Mouse (Mus musculus): ENCODE measurements around the gene Dars2. TPM values are rescaled to one million over a fixed set of nuclear protein-coding genes. Genes with fewer than 3 reads are reported as not detected.
"Not testable (repeated sequence)": the region's sequence is repeated elsewhere in the genome, so short reads cannot be mapped to it uniquely, and the experiment has no call there.

Gene Dars2
- polyA plus RNA-seq, 1 experiment from 2014 or later, result 55.0 TPM

- H3K4me3 ChIP-seq (ENCODE audit: low read depth, low read length), result no peak overlapping the region
- H3K27ac ChIP-seq (ENCODE audit: low read depth, low read length), result no peak overlapping the region
- no peak overlapping the region for H3K4me2 ChIP-seq (ENCODE audit: low read depth, low read length, severe bottlenecking)
- no peaks in the 10 kb centered on the region for H3K27me3 ChIP-seq (ENCODE audit: control insufficient read depth, insufficient read depth, low read length)
- ATAC-seq (replicated peaks; ENCODE audit: low FRiP score) (no peak), DNase-seq (ENCODE audit: low spot score) (no peak)
- WGBS, result 90% methylated on average over 7 of the region's 7 CpGs
- H3K9ac ChIP-seq (ENCODE audit: low read length), result no peak overlapping the region
- peaks cover 3% of the 10 kb centered on the region; the same call in 1 of the 2 replicates for H3K36me3 ChIP-seq (ENCODE audit: control insufficient read depth, insufficient read depth, low read length)
- H3K4me1 ChIP-seq (replicated peaks; ENCODE audit: control insufficient read depth, insufficient read depth, low read length), result peaks cover 8% of the 10 kb centered on the region; the same call in 1 of the 2 replicates
- no peaks in the 10 kb centered on the region for H3K9me3 ChIP-seq (ENCODE audit: control insufficient read depth, low read length)
Observed at GRCm38 (mm10) chr1:161032345-161032744, 38.1 kb downstream of the Dars2 start.

- Histone ChIP-seq H3K4me1 (replicated peaks; ENCODE audit: control insufficient read depth, insufficient read depth, low read length) (0 out of 2 replicates have a peak, but pooled peaks cover 8% of the 10 kb centered on the region), H3K9ac (ENCODE audit: low read length) (no peak overlapping the region), H3K36me3 (ENCODE audit: control insufficient read depth, insufficient read depth, low read length) (peaks cover 2% of the 10 kb centered on the region; the same call in 1 of the 2 replicates), H3K4me3 (ENCODE audit: low read depth, low read length) (no peak overlapping the region), H3K9me3 (ENCODE audit: control insufficient read depth, low read length) (no peaks in the 10 kb centered on the region), H3K27ac (ENCODE audit: low read depth, low read length) (no peak overlapping the region), H3K27me3 (ENCODE audit: control insufficient read depth, insufficient read depth, low read length) (no peaks in the 10 kb centered on the region), H3K4me2 (ENCODE audit: low read depth, low read length, severe bottlenecking) (no peak overlapping the region)
- ATAC-seq (replicated peaks; ENCODE audit: low FRiP score) (no peak), DNase-seq (ENCODE audit: low spot score) (no peak)
- 93% methylated on average over 9 of the region's 9 CpGs for WGBS
Observed at GRCm38 (mm10) chr1:161031881-161032280, 38.6 kb downstream of the Dars2 start.

GRCm38 (mm10) chr1:161030058-161030457 lies 40.4 kb downstream of the Dars2 start:
- no peak overlapping the region for H3K4me3 ChIP-seq (ENCODE audit: low read depth, low read length)
- H3K27ac ChIP-seq (ENCODE audit: low read depth, low read length), result no peak overlapping the region
- DNase-seq (ENCODE audit: low spot score) (no peak), ATAC-seq (replicated peaks; ENCODE audit: low FRiP score) (no peak)
- peaks cover 2% of the 10 kb centered on the region; the same call in 1 of the 2 replicates for H3K36me3 ChIP-seq (ENCODE audit: control insufficient read depth, insufficient read depth, low read length)
- H3K27me3 ChIP-seq (ENCODE audit: control insufficient read depth, insufficient read depth, low read length), result no peaks in the 10 kb centered on the region
- 95% methylated on average over 3 of the region's 3 CpGs for WGBS
- no peak overlapping the region for H3K9ac ChIP-seq (ENCODE audit: low read length)
- 0 out of 2 replicates have a peak, but pooled peaks cover 8% of the 10 kb centered on the region for H3K4me1 ChIP-seq (replicated peaks; ENCODE audit: control insufficient read depth, insufficient read depth, low read length)
- no peak overlapping the region for H3K4me2 ChIP-seq (ENCODE audit: low read depth, low read length, severe bottlenecking)
- no peaks in the 10 kb centered on the region for H3K9me3 ChIP-seq (ENCODE audit: control insufficient read depth, low read length)

- DNase-seq (ENCODE audit: low spot score); H3K36me3 ChIP-seq (ENCODE audit: control insufficient read depth, insufficient read depth, low read length); ATAC-seq (replicated peaks; ENCODE audit: low FRiP score); H3K4me3 ChIP-seq (ENCODE audit: low read depth, low read length); H3K9me3 ChIP-seq (ENCODE audit: control insufficient read depth, low read length); H3K4me2 ChIP-seq (ENCODE audit: low read depth, low read length, severe bottlenecking); H3K9ac ChIP-seq (ENCODE audit: low read length); H3K27ac ChIP-seq (ENCODE audit: low read depth, low read length); H3K4me1 ChIP-seq (replicated peaks; ENCODE audit: control insufficient read depth, insufficient read depth, low read length); H3K27me3 ChIP-seq (ENCODE audit: control insufficient read depth, insufficient read depth, low read length): not testable (repeated sequence)
- WGBS, result 90% methylated on average over 1 of the region's 1 CpGs
Observed at GRCm38 (mm10) chr1:161028427-161028826, 42.0 kb downstream of the Dars2 start.

GRCm38 (mm10) chr1:161027196-161027595 lies 43.3 kb downstream of the Dars2 start:
- H3K36me3 ChIP-seq (ENCODE audit: control insufficient read depth, insufficient read depth, low read length), result peaks cover 2% of the 10 kb centered on the region; the same call in 1 of the 2 replicates
- ATAC-seq (replicated peaks; ENCODE audit: low FRiP score), result no peak

GRCm38 (mm10) chr1:161025410-161026210 lies 44.8 kb downstream of the Dars2 start:
- ATAC-seq (replicated peaks; ENCODE audit: low FRiP score) (no peak), DNase-seq (ENCODE audit: low spot score) (no peak)
- H3K4me3 ChIP-seq (ENCODE audit: low read depth, low read length), result no peak overlapping the region
- no peaks in the 10 kb centered on the region for H3K9me3 ChIP-seq (ENCODE audit: control insufficient read depth, low read length)
- H3K27me3 ChIP-seq (ENCODE audit: control insufficient read depth, insufficient read depth, low read length), result no peaks in the 10 kb centered on the region
- no peak overlapping the region for H3K4me2 ChIP-seq (ENCODE audit: low read depth, low read length, severe bottlenecking)
- H3K27ac ChIP-seq (ENCODE audit: low read depth, low read length), result no peak overlapping the region
- no peak overlapping the region for H3K9ac ChIP-seq (ENCODE audit: low read length)
- H3K36me3 ChIP-seq (ENCODE audit: control insufficient read depth, insufficient read depth, low read length), result no peaks in the 10 kb centered on the region; the same call in 1 of the 2 replicates
- H3K4me1 ChIP-seq (replicated peaks; ENCODE audit: control insufficient read depth, insufficient read depth, low read length), result no peaks in the 10 kb centered on the region
- 88% methylated on average over 5 of the region's 5 CpGs for WGBS

More at GRCm38 (mm10) chr1:161027196-161027595, 43.3 kb downstream of the Dars2 start:
- Histone ChIP-seq H3K4me2 (ENCODE audit: low read depth, low read length, severe bottlenecking) (no peak overlapping the region), H3K4me1 (replicated peaks; ENCODE audit: control insufficient read depth, insufficient read depth, low read length) (no peaks in the 10 kb centered on the region), H3K27ac (ENCODE audit: low read depth, low read length) (no peak overlapping the region), H3K4me3 (ENCODE audit: low read depth, low read length) (no peak overlapping the region), H3K9me3 (ENCODE audit: control insufficient read depth, low read length) (no peaks in the 10 kb centered on the region), H3K27me3 (ENCODE audit: control insufficient read depth, insufficient read depth, low read length) (no peaks in the 10 kb centered on the region), H3K9ac (ENCODE audit: low read length) (no peak overlapping the region)
- WGBS, result 83% methylated on average over 2 of the region's 2 CpGs
- no peak for DNase-seq (ENCODE audit: low spot score)

- DNase-seq (ENCODE audit: low spot score), result no peak
Observed at GRCm38 (mm10) chr1:161020051-161020450, 50.4 kb downstream of the Dars2 start.

GRCm38 (mm10) chr1:161016378-161016777 lies 54.1 kb downstream of the Dars2 start:
- no peaks in the 10 kb centered on the region for H3K36me3 ChIP-seq (ENCODE audit: control insufficient read depth, insufficient read depth, low read length)
- no peak overlapping the region for H3K27ac ChIP-seq (ENCODE audit: low read depth, low read length)
- WGBS, result 88% methylated on average over 2 of the region's 2 CpGs
- no peaks in the 10 kb centered on the region for H3K27me3 ChIP-seq (ENCODE audit: control insufficient read depth, insufficient read depth, low read length)
- no peaks in the 10 kb centered on the region for H3K4me1 ChIP-seq (replicated peaks; ENCODE audit: control insufficient read depth, insufficient read depth, low read length)
- no peak overlapping the region for H3K4me3 ChIP-seq (ENCODE audit: low read depth, low read length)
- H3K4me2 ChIP-seq (ENCODE audit: low read depth, low read length, severe bottlenecking), result no peak overlapping the region
- DNase-seq (ENCODE audit: low spot score) (no peak), ATAC-seq (replicated peaks; ENCODE audit: low FRiP score) (no peak)
- H3K9ac ChIP-seq (ENCODE audit: low read length), result no peak overlapping the region
- no peaks in the 10 kb centered on the region for H3K9me3 ChIP-seq (ENCODE audit: control insufficient read depth, low read length)

More at GRCm38 (mm10) chr1:161020051-161020450, 50.4 kb downstream of the Dars2 start:
- H3K4me1 ChIP-seq (replicated peaks; ENCODE audit: control insufficient read depth, insufficient read depth, low read length), result no peaks in the 10 kb centered on the region
- H3K4me3 ChIP-seq (ENCODE audit: low read depth, low read length), result no peak overlapping the region
- H3K36me3 ChIP-seq (ENCODE audit: control insufficient read depth, insufficient read depth, low read length), result no peaks in the 10 kb centered on the region
- no peaks in the 10 kb centered on the region for H3K9me3 ChIP-seq (ENCODE audit: control insufficient read depth, low read length)
- no peaks in the 10 kb centered on the region for H3K27me3 ChIP-seq (ENCODE audit: control insufficient read depth, insufficient read depth, low read length)
- no peak overlapping the region for H3K27ac ChIP-seq (ENCODE audit: low read depth, low read length)
- H3K9ac ChIP-seq (ENCODE audit: low read length), result no peak overlapping the region
- WGBS, result 94% methylated on average over 14 of the region's 14 CpGs
- no peak overlapping the region for H3K4me2 ChIP-seq (ENCODE audit: low read depth, low read length, severe bottlenecking)
- ATAC-seq (replicated peaks; ENCODE audit: low FRiP score), result no peak

- H3K4me1 ChIP-seq (replicated peaks; ENCODE audit: control insufficient read depth, insufficient read depth, low read length), result no peaks in the 10 kb centered on the region
- no peak overlapping the region for H3K4me2 ChIP-seq (ENCODE audit: low read depth, low read length, severe bottlenecking)
- no peak for DNase-seq (ENCODE audit: low spot score)
- no peak for ATAC-seq (replicated peaks; ENCODE audit: low FRiP score)
- no peak overlapping the region for H3K27ac ChIP-seq (ENCODE audit: low read depth, low read length)
- no peaks in the 10 kb centered on the region for H3K9me3 ChIP-seq (ENCODE audit: control insufficient read depth, low read length)
- 96% methylated on average over 4 of the region's 4 CpGs for WGBS
- no peaks in the 10 kb centered on the region for H3K27me3 ChIP-seq (ENCODE audit: control insufficient read depth, insufficient read depth, low read length)
- no peak overlapping the region for H3K4me3 ChIP-seq (ENCODE audit: low read depth, low read length)
- H3K36me3 ChIP-seq (ENCODE audit: control insufficient read depth, insufficient read depth, low read length), result no peaks in the 10 kb centered on the region
- no peak overlapping the region for H3K9ac ChIP-seq (ENCODE audit: low read length)
Observed at GRCm38 (mm10) chr1:161010436-161010835, 60.0 kb downstream of the Dars2 start.
